Mouse (Mus musculus): Measurements from ENCODE around the gene Jun. TPM values are rescaled to one million over a fixed set of nuclear protein-coding genes. Genes with fewer than 3 reads are reported as not detected.
A peak's percentile ranks its signal among the peaks of the same experiment; 100 is the strongest.

Jun gene
- polyA plus RNA-seq, 1 experiment: 16.9 TPM

GRCm38 (mm10) chr4:94999249-94999648 is 52.8 kb downstream of the Jun start:
- Histone ChIP-seq H3K4me1 (ENCODE audit: control insufficient read depth, insufficient read depth, low read length) (no peaks in the 10 kb centered on the region), H3K4me3 (ENCODE audit: insufficient read depth, low read depth, low read length) (no peak overlapping the region), H3K36me3 (ENCODE audit: control insufficient read depth, insufficient read depth, low read length) (no peaks in the 10 kb centered on the region), H3K27me3 (replicated peaks; ENCODE audit: control insufficient read depth, insufficient read depth, low read length) (no peaks in the 10 kb centered on the region), H3K27ac (ENCODE audit: insufficient read depth, low read depth, low read length) (no peak overlapping the region)
- DNase-seq: peak; percentile 19
- TF ChIP-seq POLR2A (IDR thresholded peaks at IDR 0.05; ENCODE audit: low read depth, low read length): no peak
- TF ChIP-seq CTCF (conservative IDR thresholded peaks at IDR 0.05; ENCODE audit: insufficient read depth, insufficient read length, low read depth, low read length): peak; percentile 41
- 37% methylated on average over 3 of the region's 3 CpGs for WGBS

Other genes starting within 250 kb of the Jun start
- gene Eqtn, start 123.4 kb downstream of the Jun start, polyA plus RNA-seq (2012; rRNA removed): 0.09 and 0.18 TPM in 2 replicates
- 3.4 and 4.4 TPM in 2 replicates for gene Mysm1, start 73.1 kb downstream of the Jun start, polyA plus RNA-seq (2012; rRNA removed)

Data from kidney, adult 2 months (tissue).